Comparison of ENCODE assay signal across 24 mouse cellular contexts in genomic region chr7:126967361-126967760, GRCm38 (mm10). TPM values are rescaled to one million over a fixed set of nuclear protein-coding genes. Genes with fewer than 3 reads are reported as not detected.
A peak's percentile ranks its signal among the peaks of the same experiment; 100 is the strongest.
DNase-seq lines count a peak whose midpoint lies in the region; ATAC-seq lines count a peak whose summit lies in the region.
"Had no signal": no experiment of that assay in that cellular context is flagged by ENCODE, and none has a peak within 500 bp of the region (broad histone marks: within the 10 kb centered on the region; RNA-seq: fewer than 3 reads in every experiment).

No protein-coding gene starts in this region.

- no peak overlapping the region for H3K4me3 ChIP-seq in embryonic facial prominence, embryonic 12.5 days
- H3K4me3 ChIP-seq in embryonic facial prominence, embryonic 10.5 days = no peak overlapping the region
- no peak overlapping the region for H3K4me3 ChIP-seq in liver, embryonic 12.5 days
- H3K4me3 ChIP-seq in intestine, embryonic 15.5 days (replicated peaks) = no peak overlapping the region
- H3K4me3 ChIP-seq: embryonic facial prominence, embryonic 15.5 days; erythroblast, embryonic 14.5 days; forebrain, embryonic 10.5 days; gastrocnemius, adult 2 months; heart, embryonic 12.5 days had no signal

- no peaks in the 10 kb centered on the region for H3K36me3 ChIP-seq in embryonic facial prominence, embryonic 12.5 days
- no peaks in the 10 kb centered on the region for H3K36me3 ChIP-seq in embryonic facial prominence, embryonic 10.5 days (replicated peaks)
- no peaks in the 10 kb centered on the region for H3K36me3 ChIP-seq in liver, embryonic 12.5 days
- no peaks in the 10 kb centered on the region for H3K36me3 ChIP-seq in intestine, embryonic 15.5 days
- H3K36me3 ChIP-seq: embryonic facial prominence, embryonic 15.5 days; forebrain, embryonic 10.5 days; heart, embryonic 12.5 days had no signal

- 56% methylated on average over 6 of the region's 6 CpGs for WGBS in embryonic facial prominence, embryonic 12.5 days
- WGBS in embryonic facial prominence, embryonic 10.5 days = 68% methylated on average over 6 of the region's 6 CpGs
- whole genome bisulfite sequencing in liver, embryonic 12.5 days (ENCODE audit: insufficient replicate concordance) = 67% methylated on average over 6 of the region's 6 CpGs
- 63% methylated on average over 6 of the region's 6 CpGs for WGBS in intestine, embryonic 15.5 days

- no peaks in the 10 kb centered on the region for H3K4me1 ChIP-seq in embryonic facial prominence, embryonic 12.5 days
- peaks cover 7% of the 10 kb centered on the region for H3K4me1 ChIP-seq in embryonic facial prominence, embryonic 10.5 days
- H3K4me1 ChIP-seq in liver, embryonic 12.5 days = no peaks in the 10 kb centered on the region
- H3K4me1 ChIP-seq in intestine, embryonic 15.5 days (replicated peaks) = no peaks in the 10 kb centered on the region
- H3K4me1 ChIP-seq: embryonic facial prominence, embryonic 15.5 days; heart, embryonic 12.5 days had no signal

- H3K27ac ChIP-seq in embryonic facial prominence, embryonic 12.5 days = no peak overlapping the region
- no peak overlapping the region for H3K27ac ChIP-seq in embryonic facial prominence, embryonic 10.5 days (replicated peaks)
- H3K27ac ChIP-seq in liver, embryonic 12.5 days = no peak overlapping the region
- H3K27ac ChIP-seq in intestine, embryonic 15.5 days = no peak overlapping the region
- H3K27ac ChIP-seq: embryonic facial prominence, embryonic 15.5 days; forebrain, embryonic 10.5 days; gastrocnemius, adult 2 months; hindbrain, embryonic 14.5 days had no signal

- no peaks in the 10 kb centered on the region for H3K9me3 ChIP-seq in embryonic facial prominence, embryonic 12.5 days
- no peaks in the 10 kb centered on the region for H3K9me3 ChIP-seq in embryonic facial prominence, embryonic 10.5 days
- no peaks in the 10 kb centered on the region for H3K9me3 ChIP-seq in liver, embryonic 12.5 days (replicated peaks)
- no peaks in the 10 kb centered on the region for H3K9me3 ChIP-seq in intestine, embryonic 15.5 days
- H3K9me3 ChIP-seq: embryonic facial prominence, embryonic 15.5 days; forebrain, embryonic 10.5 days; heart, embryonic 12.5 days had no signal

- ATAC-seq in embryonic facial prominence, embryonic 12.5 days (ENCODE audit: insufficient number of reproducible peaks, insufficient read depth, low FRiP score, low TSS enrichment) = 0 out of 2 replicates have a peak, but pooled peaks have one; percentile 41
- ATAC-seq in liver, embryonic 12.5 days = 0 out of 2 replicates have a peak, but pooled peaks have one; percentile 18
- no peak for ATAC-seq in intestine, embryonic 15.5 days
- ATAC-seq: activated CD4-positive, CD25-positive, alpha-beta regulatory T cell, adult 4 months; forebrain, embryonic 14.5 days; intestine, embryonic 16.5 days; Patski had no signal

- no peak for DNase-seq in embryonic facial prominence, embryonic 10.5 days (ENCODE audit: low spot score)
- no peak for DNase-seq in liver
- peak; percentile 51 for DNase-seq in adrenal gland, postnatal 10 days
- DNase-seq in adrenal gland, postnatal 36 days = peak; percentile 50 to 69
- DNase-seq: cerebellum, adult 18-20 months; cerebellum, postnatal 36 days; gastrocnemius, adult 2 months; gastrocnemius, postnatal 25 days; heart, postnatal 4 days had no signal

- H3K4me2 ChIP-seq in embryonic facial prominence, embryonic 12.5 days (replicated peaks) = no peak overlapping the region
- H3K4me2 ChIP-seq in liver, embryonic 12.5 days = no peak overlapping the region
- H3K4me2 ChIP-seq in intestine, embryonic 15.5 days (replicated peaks) = no peak overlapping the region
- H3K4me2 ChIP-seq: embryonic facial prominence, embryonic 15.5 days; heart, embryonic 12.5 days; hindbrain, embryonic 14.5 days had no signal

- peaks cover 18% of the 10 kb centered on the region for H3K27me3 ChIP-seq in embryonic facial prominence, embryonic 12.5 days
- peaks cover 22% of the 10 kb centered on the region for H3K27me3 ChIP-seq in embryonic facial prominence, embryonic 10.5 days (replicated peaks; ENCODE audit: low read depth, poor library complexity, severe bottlenecking)
- H3K27me3 ChIP-seq in liver, embryonic 12.5 days (replicated peaks) = peaks cover 24% of the 10 kb centered on the region
- peaks cover 6% of the 10 kb centered on the region for H3K27me3 ChIP-seq in intestine, embryonic 15.5 days (replicated peaks)
- H3K27me3 ChIP-seq: CH12.LX, Patski had no signal

- H3K9ac ChIP-seq in embryonic facial prominence, embryonic 12.5 days = no peak overlapping the region
- no peak overlapping the region for H3K9ac ChIP-seq in liver, embryonic 12.5 days
- no peak overlapping the region for H3K9ac ChIP-seq in intestine, embryonic 15.5 days
- H3K9ac ChIP-seq: embryonic facial prominence, embryonic 15.5 days; heart, embryonic 12.5 days; hindbrain, embryonic 14.5 days had no signal

RNA-seq across cellular contexts. Expression of gene Cdipt, which starts 8.4 kb away (rescaled TPM):
- 88.0 and 94.0 TPM in 2 replicates for polyA plus RNA-seq in embryonic facial prominence, embryonic 12.5 days (2016; fragmentation: Nextera tagmentation; extraction: Ambion mirVana)
- 79.9 and 85.2 TPM in 2 replicates for polyA plus RNA-seq in embryonic facial prominence, embryonic 10.5 days (2016; fragmentation: Nextera tagmentation; extraction: Ambion mirVana)
- polyA plus RNA-seq in liver, embryonic 12.5 days (2016; fragmentation: Nextera tagmentation; extraction: Ambion mirVana) = 59.2 and 63.2 TPM in 2 replicates
- total RNA-seq in adrenal gland, postnatal 10 days (2021) = 10 to 100 TPM; 70.6 to 76.4 TPM
- 10 to 100 TPM; 85.1 to 93.1 TPM for total RNA-seq in adrenal gland, postnatal 36 days (2021)
- polyA plus RNA-seq in intestine, embryonic 15.5 days (2015; fragmentation: Nextera tagmentation; extraction: Ambion mirVana) = 123 and 136 TPM in 2 replicates

RNA-seq across cellular contexts. Expression of gene Cdiptos, which starts 8.5 kb away (rescaled TPM):
- polyA plus RNA-seq in embryonic facial prominence, embryonic 12.5 days (2016; fragmentation: Nextera tagmentation; extraction: Ambion mirVana) = 0.53 and 1.6 TPM in 2 replicates
- polyA plus RNA-seq in embryonic facial prominence, embryonic 10.5 days (2016; fragmentation: Nextera tagmentation; extraction: Ambion mirVana) = 0.50 and 0.77 TPM in 2 replicates
- polyA plus RNA-seq in liver, embryonic 12.5 days (2016; fragmentation: Nextera tagmentation; extraction: Ambion mirVana) = 0.29 and 0.44 TPM in 2 replicates
- 1 to 10 TPM; 1.6 to 2.7 TPM for total RNA-seq in adrenal gland, postnatal 10 days (2021)
- under 1 TPM; 0.60 to 0.69 TPM for total RNA-seq in adrenal gland, postnatal 36 days (2021)
- polyA plus RNA-seq in intestine, embryonic 15.5 days (2015; fragmentation: Nextera tagmentation; extraction: Ambion mirVana) = 0.98 and 2.3 TPM in 2 replicates
- total RNA-seq: gastrocnemius, postnatal 25 days had no signal
- polyA plus RNA-seq: erythroblast, embryonic 14.5 days had no signal

RNA-seq across cellular contexts. Expression of gene Sez6l2, which starts 17.0 kb away (rescaled TPM):
- polyA plus RNA-seq in embryonic facial prominence, embryonic 12.5 days (2016; fragmentation: Nextera tagmentation; extraction: Ambion mirVana) = 0.97 and 1.8 TPM in 2 replicates
- 0.77 and 1.2 TPM in 2 replicates for polyA plus RNA-seq in embryonic facial prominence, embryonic 10.5 days (2016; fragmentation: Nextera tagmentation; extraction: Ambion mirVana)
- polyA plus RNA-seq in liver, embryonic 12.5 days (2016; fragmentation: Nextera tagmentation; extraction: Ambion mirVana) = 0.06 and 0.39 TPM in 2 replicates
- 10 to 100 TPM; 38.8 to 58.2 TPM for total RNA-seq in adrenal gland, postnatal 10 days (2021)
- 100 to 1,000 TPM in 1 of 2 experiments, 10 to 100 TPM in 1; 47.1 to 108 TPM for total RNA-seq in adrenal gland, postnatal 36 days (2021)
- 2.4 and 2.9 TPM in 2 replicates for polyA plus RNA-seq in intestine, embryonic 15.5 days (2015; fragmentation: Nextera tagmentation; extraction: Ambion mirVana)

RNA-seq across cellular contexts. Expression of gene Asphd1, which starts 18.0 kb away (rescaled TPM):
- polyA plus RNA-seq in embryonic facial prominence, embryonic 12.5 days (2016; fragmentation: Nextera tagmentation; extraction: Ambion mirVana) = 0.55 and 0.77 TPM in 2 replicates
- polyA plus RNA-seq in embryonic facial prominence, embryonic 10.5 days (2016; fragmentation: Nextera tagmentation; extraction: Ambion mirVana) = 0.14 and 0.15 TPM in 2 replicates
- not detected in 2 replicates for polyA plus RNA-seq in liver, embryonic 12.5 days (2016; fragmentation: Nextera tagmentation; extraction: Ambion mirVana)
- 1 to 10 TPM; 1.9 to 2.0 TPM for total RNA-seq in adrenal gland, postnatal 10 days (2021)
- 1 to 10 TPM; 1.6 to 2.4 TPM for total RNA-seq in adrenal gland, postnatal 36 days (2021)
- 0.32 and 0.46 TPM in 2 replicates for polyA plus RNA-seq in intestine, embryonic 15.5 days (2015; fragmentation: Nextera tagmentation; extraction: Ambion mirVana)
- total RNA-seq: gastrocnemius, adult 2 months; gastrocnemius, postnatal 25 days; granulocyte monocyte progenitor cell, adult 5-6 weeks had no signal
- polyA plus RNA-seq: erythroblast, embryonic 14.5 days; heart, embryonic 12.5 days; heart, embryonic 16.5 days; Patski had no signal

RNA-seq across cellular contexts. Expression of gene Kctd13, which starts 38.7 kb away (rescaled TPM):
- 20.6 and 25.0 TPM in 2 replicates for polyA plus RNA-seq in embryonic facial prominence, embryonic 12.5 days (2016; fragmentation: Nextera tagmentation; extraction: Ambion mirVana)
- 20.2 and 21.3 TPM in 2 replicates for polyA plus RNA-seq in embryonic facial prominence, embryonic 10.5 days (2016; fragmentation: Nextera tagmentation; extraction: Ambion mirVana)
- 10.3 and 10.7 TPM in 2 replicates for polyA plus RNA-seq in liver, embryonic 12.5 days (2016; fragmentation: Nextera tagmentation; extraction: Ambion mirVana)
- 10 to 100 TPM; 18.4 to 23.0 TPM for total RNA-seq in adrenal gland, postnatal 10 days (2021)
- 10 to 100 TPM; 23.7 to 31.9 TPM for total RNA-seq in adrenal gland, postnatal 36 days (2021)
- polyA plus RNA-seq in intestine, embryonic 15.5 days (2015; fragmentation: Nextera tagmentation; extraction: Ambion mirVana) = 13.6 and 13.9 TPM in 2 replicates

Comparison
In these comparisons a context has a peak if more than half of its experiments do, and no peak if none do; other contexts are left out.
1. DNase-seq: peak in adrenal gland, postnatal 10 days (single experiment) and adrenal gland, postnatal 36 days (2 of 2); none in embryonic facial prominence, embryonic 10.5 days (single experiment) and liver (single experiment).